Mouse (Mus musculus) bone marrow, adult 2 months (tissue): ENCODE data around the gene Cfd.

Experiments
- CTCF ChIP-seq: fragments of 200-500 bp; IDR thresholded peaks from 2 replicates; pipeline ENCODE4 v1.5.1; 2011; ENCODE audit warnings: low read length, control low read depth; ENCODE audit not compliant: control insufficient read depth, insufficient read depth
- POLR2A ChIP-seq: fragments of 200-500 bp; IDR thresholded peaks from 2 replicates; pipeline ENCODE4 v1.6.1; 2011; ENCODE audit warnings: low read depth, mild to moderate bottlenecking, control low read depth, low read length, borderline replicate concordance; ENCODE audit not compliant: control insufficient read depth

GRCm38 (mm10) chr10:79936911-79937441, 46.3 kb downstream of the Cfd start:
- no peak for TF ChIP-seq CTCF
- TF ChIP-seq POLR2A, result peak; percentile 43; the same call in 1 of the 2 replicates
